Mouse (Mus musculus): Measurements from ENCODE around the gene Serpina16.

- TF ChIP-seq CTCF (IDR thresholded peaks at IDR 0.05; ENCODE audit: low read depth): no peak
- no peak for TF ChIP-seq EP300 (IDR thresholded peaks at IDR 0.05; ENCODE audit: low read depth)
Observed at GRCm38 (mm10) chr12:103657991-103658390, 17.9 kb downstream of the Serpina16 start.
